Mouse (Mus musculus) embryonic facial prominence, embryonic 14.5 days (tissue): ENCODE measurements at regions not wholly inside any gene's neighbourhood (a gene's known extent, or its start where the extent isn't known, plus 50 kb on each side); places are given as distances from the start of the nearest gene placed in this dataset.

ENCODE experiments used
- ATAC-seq: fragments of 200-750 bp; cut with Nextera tagmentation; 2 replicates; pipeline ENCODE4 v1.8.0; 2017; ENCODE audit warnings: low read depth, moderate number of reproducible peaks, moderate TSS enrichment
- DNase-seq: peaks from one replicate; pipeline ENCODE4 v3.0.0-alpha.2; 2015; ENCODE audit warnings: low spot score
- H3K27ac ChIP-seq: fragments of 300-500 bp; sonication (generic); replicated peaks from 2 replicates; pipeline ENCODE4 v1.5.1; 2014; ENCODE audit warnings: low read depth, mild to moderate bottlenecking, low read length, moderate library complexity
- H3K27me3 ChIP-seq: fragments of 300-500 bp; sonication (generic); replicated peaks from 2 replicates; pipeline ENCODE4 v1.6.1; 2014; ENCODE audit warnings: low read length; ENCODE audit not compliant: control insufficient read depth, insufficient read depth
- H3K36me3 ChIP-seq: fragments of 300-500 bp; sonication (generic); 2 replicates; pipeline ENCODE4 v1.6.1; 2014; ENCODE audit warnings: low read length, mixed read lengths; ENCODE audit not compliant: control insufficient read depth, insufficient read depth
- H3K4me1 ChIP-seq: fragments of 300-500 bp; sonication (generic); 2 replicates; pipeline ENCODE4 v1.6.1; 2014; ENCODE audit warnings: antibody characterized with exemption, low read length; ENCODE audit not compliant: control insufficient read depth, insufficient read depth
- H3K4me2 ChIP-seq: fragments of 300-500 bp; sonication (generic); 2 replicates; pipeline ENCODE4 v1.6.1; 2014; ENCODE audit warnings: low read depth, mild to moderate bottlenecking, low read length, moderate library complexity, mixed read lengths
- H3K4me3 ChIP-seq: fragments of 300-500 bp; sonication (generic); 2 replicates; pipeline ENCODE4 v1.5.1; 2014; ENCODE audit warnings: low read depth, mild to moderate bottlenecking, low read length
- H3K9ac ChIP-seq: fragments of 300-500 bp; sonication (generic); 2 replicates; pipeline ENCODE4 v1.6.1; 2014; ENCODE audit warnings: low read depth, mild to moderate bottlenecking, low read length, moderate library complexity, mixed read lengths
- H3K9me3 ChIP-seq: fragments of 300-500 bp; sonication (generic); 2 replicates; pipeline ENCODE4 v1.6.1; 2016; ENCODE audit warnings: low read length; ENCODE audit not compliant: control insufficient read depth
- WGBS: fragments of 180-500 bp; shearing (Covaris S2); extraction: QIAGEN DNeasy Blood & Tissue Kit; methylation state at CpG from one replicate; pipeline ENCODE4 v1.1.7; 2014; 5-methylcytosine and 5-hydroxymethylcytosine counted together

GRCm38 (mm10) chr10:17561466-17561865, 161.6 kb upstream of the Cited2 start:
- no peak overlapping the region for H3K27ac ChIP-seq
- H3K4me3 ChIP-seq = no peak overlapping the region
- WGBS = 65% methylated on average over 7 of the region's 7 CpGs
- no peaks in the 10 kb centered on the region for H3K27me3 ChIP-seq
- no peak overlapping the region for H3K4me2 ChIP-seq
- no peaks in the 10 kb centered on the region for H3K9me3 ChIP-seq
- H3K9ac ChIP-seq = no peak overlapping the region
- DNase-seq (no peak), ATAC-seq (no peak)
- no peaks in the 10 kb centered on the region for H3K36me3 ChIP-seq
- H3K4me1 ChIP-seq = peaks cover 20% of the 10 kb centered on the region

DNA sequence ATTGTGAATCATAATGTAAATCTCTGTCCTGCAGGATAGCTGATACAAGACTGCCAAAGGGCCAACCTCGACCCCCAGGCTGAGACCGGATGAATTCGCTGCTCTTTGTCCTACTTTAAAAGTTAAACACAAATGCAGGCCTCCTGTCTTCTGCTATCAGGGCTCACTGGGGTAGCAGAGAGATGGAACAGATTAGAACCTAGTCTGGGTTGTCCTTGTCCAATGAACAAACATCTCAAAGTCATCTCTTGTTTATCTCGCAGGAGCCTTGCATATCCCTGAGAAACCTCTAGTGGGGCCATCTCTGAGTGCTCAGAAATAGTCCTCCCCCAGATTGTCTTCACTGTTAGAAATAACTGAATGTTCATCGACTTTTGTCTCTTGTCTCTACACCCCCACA, 161.0 kb upstream of the Cited2 start:
- Histone ChIP-seq H3K4me3 (no peak overlapping the region), H3K4me1 (peaks cover 20% of the 10 kb centered on the region), H3K27ac (no peak overlapping the region), H3K9me3 (no peaks in the 10 kb centered on the region), H3K36me3 (no peaks in the 10 kb centered on the region), H3K4me2 (no peak overlapping the region), H3K27me3 (no peaks in the 10 kb centered on the region), H3K9ac (no peak overlapping the region)
- WGBS = 86% methylated on average over 5 of the region's 5 CpGs
- ATAC-seq (no peak), DNase-seq (no peak)

GRCm38 (mm10) chr10:17562410-17563350, 160.3 kb upstream of the Cited2 start:
- 53% methylated on average over 7 of the region's 7 CpGs for WGBS
- H3K9ac ChIP-seq = no peak overlapping the region
- no peaks in the 10 kb centered on the region for H3K9me3 ChIP-seq
- H3K27ac ChIP-seq = no peak overlapping the region
- no peak overlapping the region for H3K4me2 ChIP-seq
- ATAC-seq (peak; percentile 73), DNase-seq (peak; percentile 78)
- no peaks in the 10 kb centered on the region for H3K36me3 ChIP-seq
- no peaks in the 10 kb centered on the region for H3K27me3 ChIP-seq
- no peak overlapping the region for H3K4me3 ChIP-seq
- H3K4me1 ChIP-seq = peaks cover 20% of the 10 kb centered on the region

- H3K27me3 ChIP-seq = no peaks in the 10 kb centered on the region
- no peak for ATAC-seq
- no peak for DNase-seq
- H3K27ac ChIP-seq = no peak overlapping the region
- H3K4me1 ChIP-seq = peaks cover 20% of the 10 kb centered on the region
- H3K4me3 ChIP-seq = no peak overlapping the region
- WGBS = 53% methylated on average over 4 of the region's 4 CpGs
- H3K9ac ChIP-seq = no peak overlapping the region
- H3K36me3 ChIP-seq = no peaks in the 10 kb centered on the region
- no peaks in the 10 kb centered on the region for H3K9me3 ChIP-seq
- no peak overlapping the region for H3K4me2 ChIP-seq
These were observed 159.7 kb upstream of the Cited2 start for GRCm38 (mm10) chr10:17563351-17563749.

DNA sequence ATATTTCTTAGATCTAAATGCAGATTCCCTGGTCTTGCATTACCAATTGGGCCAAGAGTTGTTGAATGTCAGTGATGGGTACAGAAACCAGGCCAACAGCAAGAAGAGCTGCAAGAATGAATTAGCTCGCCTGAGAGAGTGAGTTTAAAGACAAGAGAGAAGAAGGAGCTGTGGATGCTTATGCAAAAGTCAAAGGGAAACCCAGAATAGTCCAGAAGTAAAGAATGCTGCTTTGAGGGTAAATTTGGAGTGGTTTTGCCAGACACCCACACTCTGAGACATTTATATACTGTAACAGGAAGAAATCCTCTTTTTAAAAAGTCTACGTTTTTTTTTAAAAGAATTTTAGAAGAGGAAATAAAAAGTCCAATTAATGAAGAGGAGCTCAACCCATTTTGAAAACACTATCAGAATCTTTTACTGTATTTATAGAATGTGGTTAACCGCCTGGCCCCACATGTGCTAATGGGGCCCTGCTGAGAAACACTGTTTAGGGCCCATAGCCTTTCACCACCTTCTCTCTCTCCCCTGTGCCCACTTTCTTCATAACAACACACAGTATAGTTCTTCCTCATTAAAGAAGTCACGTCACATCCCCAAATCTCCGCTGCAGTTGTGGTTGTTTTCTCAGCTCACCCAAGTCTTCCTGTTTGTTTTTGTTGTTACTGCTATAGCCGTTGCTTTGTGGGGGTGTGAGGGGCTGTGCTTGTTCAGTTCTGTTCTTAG, 158.0 kb upstream of the Cited2 start:
- 65% methylated on average over 6 of the region's 6 CpGs for WGBS
- Histone ChIP-seq H3K4me1 (peaks cover 10% of the 10 kb centered on the region), H3K27me3 (no peaks in the 10 kb centered on the region), H3K9ac (no peak overlapping the region), H3K27ac (no peak overlapping the region), H3K9me3 (no peaks in the 10 kb centered on the region), H3K4me3 (no peak overlapping the region), H3K4me2 (no peak overlapping the region), H3K36me3 (no peaks in the 10 kb centered on the region)
- ATAC-seq (no peak), DNase-seq (no peak)

GRCm38 (mm10) chr10:17566975-17567374, 156.0 kb upstream of the Cited2 start:
- Histone ChIP-seq H3K4me1 (peaks cover 3% of the 10 kb centered on the region; the same call in 1 of the 2 replicates), H3K27me3 (no peaks in the 10 kb centered on the region), H3K27ac (no peak overlapping the region), H3K4me2 (no peak overlapping the region), H3K9me3 (no peaks in the 10 kb centered on the region), H3K9ac (no peak overlapping the region), H3K36me3 (no peaks in the 10 kb centered on the region), H3K4me3 (no peak overlapping the region)
- ATAC-seq (no peak), DNase-seq (no peak)
- 76% methylated on average over 5 of the region's 5 CpGs for WGBS

DNA sequence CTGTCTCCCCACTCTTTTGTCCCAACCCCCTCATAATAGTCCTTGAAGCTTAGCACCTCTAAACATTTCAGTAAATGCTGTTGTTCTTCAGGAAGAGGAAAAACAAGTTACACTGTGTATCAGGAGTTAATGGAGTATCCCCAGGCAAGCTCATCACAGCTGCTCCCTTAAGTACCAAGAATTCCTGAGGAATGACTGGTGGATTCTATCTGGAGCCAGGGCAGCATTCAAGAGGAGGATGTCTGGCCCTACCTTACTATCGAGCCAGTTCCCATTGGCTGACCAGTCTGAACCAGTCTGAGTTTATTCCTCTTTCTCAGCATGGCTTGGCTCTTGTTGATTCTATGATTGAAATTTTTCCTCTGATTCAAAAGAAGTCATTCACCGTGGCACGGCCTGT, 155.4 kb upstream of the Cited2 start:
- H3K36me3 ChIP-seq = no peaks in the 10 kb centered on the region
- ATAC-seq (no peak), DNase-seq (no peak)
- 85% methylated on average over 3 of the region's 3 CpGs for WGBS
- no peaks in the 10 kb centered on the region for H3K27me3 ChIP-seq
- H3K27ac ChIP-seq = no peak overlapping the region
- no peak overlapping the region for H3K9ac ChIP-seq
- peaks cover 3% of the 10 kb centered on the region; the same call in 1 of the 2 replicates for H3K4me1 ChIP-seq
- no peaks in the 10 kb centered on the region for H3K9me3 ChIP-seq
- H3K4me3 ChIP-seq = no peak overlapping the region
- H3K4me2 ChIP-seq = no peak overlapping the region

- Histone ChIP-seq H3K4me2 (no peak overlapping the region), H3K27ac (no peak overlapping the region), H3K9ac (no peak overlapping the region), H3K36me3 (no peaks in the 10 kb centered on the region), H3K4me1 (no peaks in the 10 kb centered on the region), H3K9me3 (no peaks in the 10 kb centered on the region), H3K27me3 (no peaks in the 10 kb centered on the region), H3K4me3 (no peak overlapping the region)
- DNase-seq = no peak
- ATAC-seq = no peak
- WGBS = 87% methylated on average over 6 of the region's 6 CpGs
These were observed 153.4 kb upstream of the Cited2 start for GRCm38 (mm10) chr10:17569577-17570113.
